Mouse (Mus musculus) common myeloid progenitor, adult 5-6 weeks (primary cell): Measurements from ENCODE around the gene Crip1. TPM values are rescaled to one million over a fixed set of nuclear protein-coding genes. Genes with fewer than 3 reads are reported as not detected.

Experiments used
- ATAC-seq: replicated peaks from 2 replicates; pipeline ENCODE4 v1.8.0; 2016; ENCODE audit warnings: low read depth, mild to moderate bottlenecking, moderate TSS enrichment, inconsistent platforms; ENCODE audit not compliant: poor library complexity, severe bottlenecking
- total RNA-seq: library from RNA; stranded (forward); fragments of 200-1000, 187-1606 nt; gene quantifications from 2 replicates; pipeline ENCODE4 v1.2.3, GENCODE M21; 2017

Gene Crip1
- total RNA-seq, 1 experiment from 2014 or later: 337 TPM

- ATAC-seq: no peak
These were observed 21.4 kb upstream of the Crip1 start for GRCm38 (mm10) chr12:113124726-113125125.

GRCm38 (mm10) chr12:113130732-113131131 is 15.4 kb upstream of the Crip1 start:
- no peak for ATAC-seq

GRCm38 (mm10) chr12:113131601-113132000 is 14.5 kb upstream of the Crip1 start:
- no peak for ATAC-seq

- no peak for ATAC-seq
These were observed 13.5 kb upstream of the Crip1 start for GRCm38 (mm10) chr12:113132567-113132966.

- no peak for ATAC-seq
These were observed 12.9 kb upstream of the Crip1 start for GRCm38 (mm10) chr12:113133260-113133659.

- ATAC-seq: no peak
These were observed 12.2 kb upstream of the Crip1 start for GRCm38 (mm10) chr12:113133861-113134403.

GRCm38 (mm10) chr12:113134502-113134901 is 11.6 kb upstream of the Crip1 start:
- no peak for ATAC-seq

- no peak for ATAC-seq
These were observed 10.7 kb upstream of the Crip1 start for GRCm38 (mm10) chr12:113135401-113135800.

- no peak for ATAC-seq
These were observed 9.6 kb upstream of the Crip1 start for GRCm38 (mm10) chr12:113136492-113137020.

GRCm38 (mm10) chr12:113137260-113138213 is 8.6 kb upstream of the Crip1 start:
- ATAC-seq: no peak

GRCm38 (mm10) chr12:113138291-113138690 is 7.8 kb upstream of the Crip1 start:
- no peak for ATAC-seq

- ATAC-seq: no peak
These were observed 6.9 kb upstream of the Crip1 start for GRCm38 (mm10) chr12:113138901-113139864.

- ATAC-seq: peak; percentile 62
These were observed 6.1 kb upstream of the Crip1 start, which contains the start of gene Crip2 for GRCm38 (mm10) chr12:113139908-113140615. Crip2 (plus strand) TSS chr12:113140236.

- peak; percentile 19 for ATAC-seq
These were observed 5.3 kb upstream of the Crip1 start for GRCm38 (mm10) chr12:113140616-113141411.

- no peak for ATAC-seq
These were observed 4.6 kb upstream of the Crip1 start for GRCm38 (mm10) chr12:113141531-113141973.

- ATAC-seq: no peak
These were observed 3.8 kb upstream of the Crip1 start for GRCm38 (mm10) chr12:113142021-113142975.

- ATAC-seq: no peak
These were observed 3.0 kb upstream of the Crip1 start for GRCm38 (mm10) chr12:113143164-113143563.
